Mouse (Mus musculus): ENCODE data around the gene Nelfe. TPM values are rescaled to one million over a fixed set of nuclear protein-coding genes. Genes with fewer than 3 reads are reported as not detected.
A peak's percentile ranks its signal among the peaks of the same experiment; 100 is the strongest.

The Nelfe gene
- total RNA-seq, 1 experiment from 2014 or later = 40.6 TPM

GRCm38 (mm10) chr17:34837464-34838324 lies 12.5 kb upstream of the Nelfe start:
- ATAC-seq (replicated peaks in 1 of 2; ENCODE audit: insufficient read depth in 1 of 2, low FRiP score in 2 of 2, low TSS enrichment in 1 of 2, low read depth in 1 of 2, poor library complexity in 2 of 2, severe bottlenecking in 2 of 2) = no peak; a peak in 1 of 4 replicates

GRCm38 (mm10) chr17:34838785-34839184 lies 11.4 kb upstream of the Nelfe start:
- ATAC-seq (replicated peaks in 1 of 2; ENCODE audit: insufficient read depth in 1 of 2, low FRiP score in 2 of 2, low TSS enrichment in 1 of 2, low read depth in 1 of 2, poor library complexity in 2 of 2, severe bottlenecking in 2 of 2) = no peak

GRCm38 (mm10) chr17:34840736-34841307 lies 9.4 kb upstream of the Nelfe start:
- ATAC-seq (replicated peaks in 1 of 2; ENCODE audit: insufficient read depth in 1 of 2, low FRiP score in 2 of 2, low TSS enrichment in 1 of 2, low read depth in 1 of 2, poor library complexity in 2 of 2, severe bottlenecking in 2 of 2) = no peak

- ATAC-seq (replicated peaks in 1 of 2; ENCODE audit: insufficient read depth in 1 of 2, low FRiP score in 2 of 2, low TSS enrichment in 1 of 2, low read depth in 1 of 2, poor library complexity in 2 of 2, severe bottlenecking in 2 of 2) = no peak
Observed at GRCm38 (mm10) chr17:34844884-34845283, 5.3 kb upstream of the Nelfe start.

- no peak for ATAC-seq (replicated peaks in 1 of 2; ENCODE audit: insufficient read depth in 1 of 2, low FRiP score in 2 of 2, low TSS enrichment in 1 of 2, low read depth in 1 of 2, poor library complexity in 2 of 2, severe bottlenecking in 2 of 2)
Observed at GRCm38 (mm10) chr17:34847192-34847591, 3.0 kb upstream of the Nelfe start.

- ATAC-seq (replicated peaks in 1 of 2; ENCODE audit: insufficient read depth in 1 of 2, low FRiP score in 2 of 2, low TSS enrichment in 1 of 2, low read depth in 1 of 2, poor library complexity in 2 of 2, severe bottlenecking in 2 of 2) = no peak
Observed at GRCm38 (mm10) chr17:34847615-34848014, 2.6 kb upstream of the Nelfe start.

GRCm38 (mm10) chr17:34850517-34851125 lies 430 bp downstream of the Nelfe start:
- ATAC-seq (replicated peaks in 1 of 2; ENCODE audit: insufficient read depth in 1 of 2, low FRiP score in 2 of 2, low TSS enrichment in 1 of 2, low read depth in 1 of 2, poor library complexity in 2 of 2, severe bottlenecking in 2 of 2) = no peak

- ATAC-seq (replicated peaks in 1 of 2; ENCODE audit: insufficient read depth in 1 of 2, low FRiP score in 2 of 2, low TSS enrichment in 1 of 2, low read depth in 1 of 2, poor library complexity in 2 of 2, severe bottlenecking in 2 of 2) = no peak
Observed at GRCm38 (mm10) chr17:34853511-34853910, 3.3 kb downstream of the Nelfe start.

- no peak for ATAC-seq (replicated peaks in 1 of 2; ENCODE audit: insufficient read depth in 1 of 2, low FRiP score in 2 of 2, low TSS enrichment in 1 of 2, low read depth in 1 of 2, poor library complexity in 2 of 2, severe bottlenecking in 2 of 2)
Observed at GRCm38 (mm10) chr17:34854761-34855160, 4.6 kb downstream of the Nelfe start.

- ATAC-seq (replicated peaks in 1 of 2; ENCODE audit: insufficient read depth in 1 of 2, low FRiP score in 2 of 2, low TSS enrichment in 1 of 2, low read depth in 1 of 2, poor library complexity in 2 of 2, severe bottlenecking in 2 of 2) = peak; percentile 45 to 61; a peak in 1 of 4 replicates
Observed at GRCm38 (mm10) chr17:34855825-34856224, 5.6 kb downstream of the Nelfe start.

- ATAC-seq (replicated peaks in 1 of 2; ENCODE audit: insufficient read depth in 1 of 2, low FRiP score in 2 of 2, low TSS enrichment in 1 of 2, low read depth in 1 of 2, poor library complexity in 2 of 2, severe bottlenecking in 2 of 2) = no peak
Observed at GRCm38 (mm10) chr17:34858670-34859069, 8.5 kb downstream of the Nelfe start.

- no peak for ATAC-seq (replicated peaks in 1 of 2; ENCODE audit: insufficient read depth in 1 of 2, low FRiP score in 2 of 2, low TSS enrichment in 1 of 2, low read depth in 1 of 2, poor library complexity in 2 of 2, severe bottlenecking in 2 of 2)
Observed at GRCm38 (mm10) chr17:34860514-34860913, 10.3 kb downstream of the Nelfe start.

GRCm38 (mm10) chr17:34861704-34862415 lies 11.7 kb downstream of the Nelfe start:
- no peak for ATAC-seq (replicated peaks in 1 of 2; ENCODE audit: insufficient read depth in 1 of 2, low FRiP score in 2 of 2, low TSS enrichment in 1 of 2, low read depth in 1 of 2, poor library complexity in 2 of 2, severe bottlenecking in 2 of 2)

- no peak for ATAC-seq (replicated peaks in 1 of 2; ENCODE audit: insufficient read depth in 1 of 2, low FRiP score in 2 of 2, low TSS enrichment in 1 of 2, low read depth in 1 of 2, poor library complexity in 2 of 2, severe bottlenecking in 2 of 2)
Observed at GRCm38 (mm10) chr17:34862416-34863081, 12.4 kb downstream of the Nelfe start, which contains the start of gene Cfb. TSS of gene Cfb (minus strand) at chr17:34862518.

- ATAC-seq (replicated peaks in 1 of 2; ENCODE audit: insufficient read depth in 1 of 2, low FRiP score in 2 of 2, low TSS enrichment in 1 of 2, low read depth in 1 of 2, poor library complexity in 2 of 2, severe bottlenecking in 2 of 2) = no peak
Observed at GRCm38 (mm10) chr17:34865981-34866380, 15.8 kb downstream of the Nelfe start.

- no peak for ATAC-seq (replicated peaks in 1 of 2; ENCODE audit: insufficient read depth in 1 of 2, low FRiP score in 2 of 2, low TSS enrichment in 1 of 2, low read depth in 1 of 2, poor library complexity in 2 of 2, severe bottlenecking in 2 of 2)
Observed at GRCm38 (mm10) chr17:34874321-34874720, 24.1 kb downstream of the Nelfe start.

GRCm38 (mm10) chr17:34879336-34879879 lies 29.2 kb downstream of the Nelfe start, which contains the start of gene Zbtb12:
TSS of gene Zbtb12 (plus strand) at chr17:34879483.
- peak; percentile 38 to 53; a peak in 1 of 4 replicates for ATAC-seq (replicated peaks in 1 of 2; ENCODE audit: insufficient read depth in 1 of 2, low FRiP score in 2 of 2, low TSS enrichment in 1 of 2, low read depth in 1 of 2, poor library complexity in 2 of 2, severe bottlenecking in 2 of 2)

All from hematopoietic stem cell, adult 5-6 weeks (primary cell).